Mouse (Mus musculus): ENCODE measurements around the gene Rarb.

DNA sequence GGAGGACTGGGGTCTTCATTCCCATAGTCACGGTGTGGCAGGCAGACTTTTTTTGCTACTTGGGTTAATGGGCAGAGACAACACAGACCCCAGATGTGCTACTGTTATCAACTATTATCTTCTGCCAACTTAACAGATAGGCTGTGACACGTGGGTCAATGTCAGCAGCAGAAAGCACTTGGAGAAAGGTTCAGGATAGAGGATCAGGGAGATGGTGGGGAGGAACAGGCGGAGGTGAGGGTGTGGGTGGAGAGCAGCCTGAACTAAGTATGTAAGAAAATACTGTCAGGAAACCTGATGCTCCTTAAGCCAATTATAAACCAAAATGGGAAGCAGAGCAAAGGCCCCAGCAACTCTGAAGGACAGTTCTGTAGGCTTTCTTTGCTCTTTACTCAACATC, 101.1 kb downstream of the Rarb start:
- TF ChIP-seq CTCF (IDR thresholded peaks at IDR 0.05; ENCODE audit: extremely low read depth, insufficient read depth, insufficient read length, insufficient replicate concordance), result no peak
- TF ChIP-seq POLR2A (IDR thresholded peaks at IDR 0.05; ENCODE audit: low read depth, low read length), result no peak

All from spleen, adult 2 months (tissue).